Mouse (Mus musculus) ES-Bruce4 (cell line): ENCODE results near the gene Ltbp4. TPM values are rescaled to one million over a fixed set of nuclear protein-coding genes. Genes with fewer than 3 reads are reported as not detected.

Experiments used
- H3K27ac ChIP-seq: 2 replicates; pipeline ENCODE4 v1.5.1; 2012; ENCODE audit warnings: low read length, inconsistent platforms; ENCODE audit not compliant: insufficient read depth
- H3K27me3 ChIP-seq: 2 replicates; pipeline ENCODE4 v1.6.1; 2012; ENCODE audit warnings: mild to moderate bottlenecking, low read length, inconsistent platforms; ENCODE audit not compliant: control insufficient read depth, poor library complexity, insufficient read depth, severe bottlenecking
- H3K36me3 ChIP-seq: 2 replicates; pipeline ENCODE4 v1.6.1; 2012; ENCODE audit warnings: inconsistent platforms, mild to moderate bottlenecking, low read length, moderate library complexity; ENCODE audit not compliant: control insufficient read depth, poor library complexity, insufficient read depth, severe bottlenecking
- H3K4me1 ChIP-seq: one replicate; pipeline ENCODE4 v1.8.1; 2011; ENCODE audit warnings: low read length; ENCODE audit not compliant: control insufficient read depth, insufficient read depth
- H3K4me3 ChIP-seq: 2 replicates; pipeline ENCODE4 v1.5.1; 2011; ENCODE audit warnings: low read depth, mild to moderate bottlenecking, low read length
- H3K9ac ChIP-seq: 2 replicates; pipeline ENCODE4 v1.6.1; 2012; ENCODE audit warnings: low read depth, mild to moderate bottlenecking, inconsistent platforms; ENCODE audit not compliant: poor library complexity, severe bottlenecking
- H3K9me3 ChIP-seq: replicated peaks from 2 replicates; pipeline ENCODE4 v1.6.1; 2012; ENCODE audit warnings: mild to moderate bottlenecking, low read length, inconsistent platforms; ENCODE audit not compliant: control insufficient read depth, poor library complexity, insufficient read depth, severe bottlenecking
- CTCF ChIP-seq: IDR thresholded peaks from one replicate; pipeline ENCODE4 v1.8.1; 2011; ENCODE audit warnings: low read depth, low read length
- EP300 ChIP-seq: IDR thresholded peaks from 2 replicates; pipeline ENCODE4 v1.6.1; 2011; ENCODE audit warnings: low read depth, low read length; ENCODE audit not compliant: insufficient read depth
- POLR2A ChIP-seq: IDR thresholded peaks from one replicate; pipeline ENCODE4 v1.8.1; 2011; ENCODE audit warnings: low read length; ENCODE audit not compliant: insufficient read depth
- polyA plus RNA-seq: library from polyadenylated mRNA; stranded (reverse); fragments of >200 nt; gene quantifications from 2 replicates; pipeline ENCODE4 v1.2.4, GENCODE M21; 2011; ENCODE audit warnings: low read depth; ENCODE audit not compliant: missing spikeins, insufficient read depth, insufficient read length

The Ltbp4 gene
- polyA plus RNA-seq, 1 experiment = 66.8 TPM

GRCm38 (mm10) chr7:27327500-27327899 lies 10.0 kb downstream of the Ltbp4 start:
- TF ChIP-seq CTCF (no peak), POLR2A (no peak), EP300 (0 out of 2 replicates have a peak, but pooled peaks have one; percentile 38)
- no peaks in the 10 kb centered on the region for H3K9me3 ChIP-seq
- no peaks in the 10 kb centered on the region for H3K27me3 ChIP-seq
- no peak overlapping the region for H3K9ac ChIP-seq
- H3K27ac ChIP-seq = peak overlapping the region; percentile 40; the same call in 1 of the 2 replicates
- no peak overlapping the region for H3K4me3 ChIP-seq
- peaks cover 12% of the 10 kb centered on the region for H3K36me3 ChIP-seq
- H3K4me1 ChIP-seq = peaks cover 6% of the 10 kb centered on the region

- peaks cover 12% of the 10 kb centered on the region for H3K36me3 ChIP-seq
- H3K9ac ChIP-seq = peak overlapping the region; percentile 29
- peak overlapping the region; percentile 30 for H3K4me3 ChIP-seq
- no peak for TF ChIP-seq POLR2A
- no peak for TF ChIP-seq CTCF
- no peak for TF ChIP-seq EP300
- H3K4me1 ChIP-seq = peaks cover 6% of the 10 kb centered on the region
- no peaks in the 10 kb centered on the region for H3K27me3 ChIP-seq
- no peaks in the 10 kb centered on the region for H3K9me3 ChIP-seq
- H3K27ac ChIP-seq = peak overlapping the region; percentile 54
Observed at GRCm38 (mm10) chr7:27326101-27326880, 11.2 kb downstream of the Ltbp4 start.

GRCm38 (mm10) chr7:27325697-27326096 lies 11.8 kb downstream of the Ltbp4 start:
- no peak for TF ChIP-seq POLR2A
- TF ChIP-seq EP300 = no peak
- no peak for TF ChIP-seq CTCF
- Histone ChIP-seq H3K9ac (peak overlapping the region; percentile 29; the same call in 1 of the 2 replicates), H3K27me3 (no peaks in the 10 kb centered on the region), H3K27ac (peak overlapping the region; percentile 54), H3K4me3 (peak overlapping the region; percentile 59), H3K9me3 (no peaks in the 10 kb centered on the region), H3K4me1 (peaks cover 6% of the 10 kb centered on the region), H3K36me3 (peaks cover 12% of the 10 kb centered on the region)

GRCm38 (mm10) chr7:27324928-27325327 lies 12.6 kb downstream of the Ltbp4 start:
- H3K27me3 ChIP-seq = no peaks in the 10 kb centered on the region
- no peaks in the 10 kb centered on the region for H3K9me3 ChIP-seq
- peaks cover 12% of the 10 kb centered on the region for H3K36me3 ChIP-seq
- peaks cover 6% of the 10 kb centered on the region for H3K4me1 ChIP-seq
- no peak for TF ChIP-seq CTCF
- no peak for TF ChIP-seq POLR2A
- TF ChIP-seq EP300 = no peak
- H3K9ac ChIP-seq = no peak overlapping the region
- H3K27ac ChIP-seq = no peak overlapping the region
- H3K4me3 ChIP-seq = no peak overlapping the region; the same call in 1 of the 2 replicates

GRCm38 (mm10) chr7:27324161-27324560 lies 13.3 kb downstream of the Ltbp4 start:
- Histone ChIP-seq H3K4me3 (no peak overlapping the region), H3K36me3 (peaks cover 14% of the 10 kb centered on the region), H3K27me3 (no peaks in the 10 kb centered on the region), H3K9ac (no peak overlapping the region), H3K9me3 (no peaks in the 10 kb centered on the region), H3K4me1 (peaks cover 6% of the 10 kb centered on the region), H3K27ac (no peak overlapping the region)
- TF ChIP-seq POLR2A = no peak
- TF ChIP-seq CTCF = no peak
- TF ChIP-seq EP300 = no peak

- peaks cover 4% of the 10 kb centered on the region for H3K4me1 ChIP-seq
- no peaks in the 10 kb centered on the region for H3K9me3 ChIP-seq
- no peak overlapping the region for H3K27ac ChIP-seq
- H3K27me3 ChIP-seq = no peaks in the 10 kb centered on the region
- peaks cover 23% of the 10 kb centered on the region for H3K36me3 ChIP-seq
- no peak overlapping the region for H3K4me3 ChIP-seq
- no peak overlapping the region for H3K9ac ChIP-seq
- TF ChIP-seq POLR2A (no peak), EP300 (no peak)
Observed at GRCm38 (mm10) chr7:27323001-27323400, 14.5 kb downstream of the Ltbp4 start.
